Mouse (Mus musculus) ovary, postnatal 14 days (tissue): ENCODE results near the gene Lrba.

Source experiments
- DNase-seq: peaks from one replicate; pipeline ENCODE4 v3.0.0; 2022; ENCODE audit warnings: low spot score

Gene Lrba

GRCm38 (mm10) chr3:86224564-86225421 lies at the start of gene Lrba:
Gene Lrba (plus strand): TSS chr3:86224680.
- DNase-seq, result peak; percentile 64

GRCm38 (mm10) chr3:86179714-86180113 lies 44.8 kb upstream of the Lrba start:
- DNase-seq, result no peak

- no peak for DNase-seq
Observed at GRCm38 (mm10) chr3:86181107-86181506, 43.4 kb upstream of the Lrba start.

- DNase-seq, result no peak
Observed at GRCm38 (mm10) chr3:86184546-86184945, 39.9 kb upstream of the Lrba start.

- DNase-seq, result no peak
Observed at GRCm38 (mm10) chr3:86187736-86188389, 36.6 kb upstream of the Lrba start.

- DNase-seq, result no peak
Observed at GRCm38 (mm10) chr3:86195981-86196380, 28.5 kb upstream of the Lrba start.

- no peak for DNase-seq
Observed at GRCm38 (mm10) chr3:86196471-86196870, 28.0 kb upstream of the Lrba start.

GRCm38 (mm10) chr3:86201645-86202175 lies 22.8 kb upstream of the Lrba start:
- DNase-seq, result no peak

GRCm38 (mm10) chr3:86202449-86202848 lies 22.0 kb upstream of the Lrba start:
- no peak for DNase-seq

GRCm38 (mm10) chr3:86204608-86205358 lies 19.7 kb upstream of the Lrba start:
- no peak for DNase-seq

GRCm38 (mm10) chr3:86206556-86206955 lies 17.9 kb upstream of the Lrba start:
- DNase-seq, result no peak

GRCm38 (mm10) chr3:86210267-86210939 lies 14.1 kb upstream of the Lrba start:
- no peak for DNase-seq

- DNase-seq, result no peak
Observed at GRCm38 (mm10) chr3:86210959-86211358, 13.5 kb upstream of the Lrba start.

- no peak for DNase-seq
Observed at GRCm38 (mm10) chr3:86214248-86214647, 10.2 kb upstream of the Lrba start.

- DNase-seq, result peak; percentile 80
Observed at GRCm38 (mm10) chr3:86223634-86224313, 706 bp upstream of the Lrba start.

GRCm38 (mm10) chr3:86224314-86224563 lies 241 bp upstream of the Lrba start:
- no peak for DNase-seq

- DNase-seq, result no peak
Observed at GRCm38 (mm10) chr3:86231532-86232086, 7.1 kb downstream of the Lrba start.

GRCm38 (mm10) chr3:86247193-86247592 lies 22.7 kb downstream of the Lrba start:
- DNase-seq, result no peak

- no peak for DNase-seq
Observed at GRCm38 (mm10) chr3:86251212-86251611, 26.7 kb downstream of the Lrba start.

- no peak for DNase-seq
Observed at GRCm38 (mm10) chr3:86252588-86252987, 28.1 kb downstream of the Lrba start.

- DNase-seq, result no peak
Observed at GRCm38 (mm10) chr3:86253071-86253470, 28.6 kb downstream of the Lrba start.
